Mouse (Mus musculus) liver, embryonic 12.5 days (tissue): Measurements from ENCODE around the gene Bag5. TPM values are rescaled to one million over a fixed set of nuclear protein-coding genes. Genes with fewer than 3 reads are reported as not detected.
A peak's percentile ranks its signal among the peaks of the same experiment; 100 is the strongest.
"Not testable (repeated sequence)": the region's sequence is repeated elsewhere in the genome, so short reads cannot be mapped to it uniquely, and the experiment has no call there.

Experiments
- ATAC-seq: fragments of 200-750 bp; cut with Nextera tagmentation; 2 replicates; pipeline ENCODE4 v1.8.0; 2017; ENCODE audit warnings: moderate number of reproducible peaks, mild to moderate bottlenecking, moderate library complexity
- H3K27ac ChIP-seq: fragments of 300-500 bp; sonication (generic); 2 replicates; pipeline ENCODE4 v1.5.1; 2016; ENCODE audit warnings: mild to moderate bottlenecking
- H3K27me3 ChIP-seq: fragments of 300-500 bp; sonication (generic); replicated peaks from 2 replicates; pipeline ENCODE4 v1.6.1; 2016; ENCODE audit warnings: mild to moderate bottlenecking, moderate library complexity
- H3K36me3 ChIP-seq: fragments of 300-500 bp; sonication (generic); 2 replicates; pipeline ENCODE4 v1.6.1; 2016; ENCODE audit warnings: mild to moderate bottlenecking, moderate library complexity
- H3K4me1 ChIP-seq: fragments of 300-500 bp; sonication (generic); 2 replicates; pipeline ENCODE4 v1.6.1; 2016
- H3K4me2 ChIP-seq: fragments of 300-500 bp; sonication (generic); 2 replicates; pipeline ENCODE4 v1.6.1; 2016; ENCODE audit warnings: mild to moderate bottlenecking, moderate library complexity
- H3K4me3 ChIP-seq: fragments of 300-500 bp; sonication (generic); 2 replicates; pipeline ENCODE4 v1.5.1; 2016; ENCODE audit warnings: mild to moderate bottlenecking, moderate library complexity
- H3K9ac ChIP-seq: fragments of 300-500 bp; sonication (generic); 2 replicates; pipeline ENCODE4 v1.6.1; 2016; ENCODE audit warnings: mild to moderate bottlenecking, moderate library complexity
- H3K9me3 ChIP-seq: fragments of 300-500 bp; sonication (generic); replicated peaks from 2 replicates; pipeline ENCODE4 v1.6.1; 2016; ENCODE audit warnings: mild to moderate bottlenecking, moderate library complexity
- WGBS: fragments of 180-500 bp; shearing (Covaris S2); methylation state at CpG from one replicate; pipeline ENCODE4 v1.1.7; 2016; ENCODE audit not compliant: insufficient replicate concordance; 5-methylcytosine and 5-hydroxymethylcytosine counted together
- polyA plus RNA-seq: library from polyadenylated mRNA; unstranded; fragments of >200 nt; fragmentation: Nextera tagmentation; extraction: Ambion mirVana; gene quantifications from 2 replicates; pipeline ENCODE4 v1.2.1, GENCODE M21; 2016

Gene Bag5
- polyA plus RNA-seq, 1 experiment from 2014 or later, result 28.4 TPM

GRCm38 (mm10) chr12:111731822-111732807 lies 19.1 kb upstream of the Bag5 start:
- Histone ChIP-seq H3K36me3 (peaks cover 38% of the 10 kb centered on the region), H3K9me3 (no peaks in the 10 kb centered on the region), H3K4me1 (peaks cover 13% of the 10 kb centered on the region), H3K27me3 (no peaks in the 10 kb centered on the region), H3K4me3 (no peak overlapping the region), H3K27ac (no peak overlapping the region), H3K9ac (no peak overlapping the region), H3K4me2 (peak overlapping the region; percentile 38)
- WGBS, result 29% methylated on average over 30 of the region's 30 CpGs
- peak; percentile 84 for ATAC-seq

- Histone ChIP-seq H3K4me1 (peaks cover 21% of the 10 kb centered on the region), H3K9ac (no peak overlapping the region), H3K4me2 (no peak overlapping the region), H3K4me3 (no peak overlapping the region), H3K36me3 (peaks cover 73% of the 10 kb centered on the region), H3K27ac (no peak overlapping the region), H3K9me3 (no peaks in the 10 kb centered on the region), H3K27me3 (no peaks in the 10 kb centered on the region)
- no peak for ATAC-seq
- 79% methylated on average over 1 of the region's 1 CpGs for WGBS
Observed at GRCm38 (mm10) chr12:111727956-111728355, 14.9 kb upstream of the Bag5 start.

GRCm38 (mm10) chr12:111726122-111726463 lies 13.0 kb upstream of the Bag5 start:
- no peak overlapping the region for H3K9ac ChIP-seq
- peaks cover 8% of the 10 kb centered on the region; the same call in 1 of the 2 replicates for H3K4me1 ChIP-seq
- WGBS, result 45% methylated on average over 4 of the region's 4 CpGs
- H3K4me2 ChIP-seq, result no peak overlapping the region
- peaks cover 68% of the 10 kb centered on the region for H3K36me3 ChIP-seq
- ATAC-seq, result no peak
- H3K4me3 ChIP-seq, result no peak overlapping the region
- no peaks in the 10 kb centered on the region for H3K27me3 ChIP-seq
- H3K9me3 ChIP-seq, result no peaks in the 10 kb centered on the region
- no peak overlapping the region for H3K27ac ChIP-seq

GRCm38 (mm10) chr12:111725338-111726121 lies 12.5 kb upstream of the Bag5 start:
- H3K4me1 ChIP-seq, result peaks cover 8% of the 10 kb centered on the region; the same call in 1 of the 2 replicates
- ATAC-seq, result no peak
- H3K4me2 ChIP-seq, result no peak overlapping the region
- no peak overlapping the region for H3K4me3 ChIP-seq
- no peak overlapping the region for H3K27ac ChIP-seq
- H3K9ac ChIP-seq, result no peak overlapping the region
- 77% methylated on average over 12 of the region's 12 CpGs for WGBS
- H3K9me3 ChIP-seq, result no peaks in the 10 kb centered on the region
- H3K36me3 ChIP-seq, result peaks cover 66% of the 10 kb centered on the region
- no peaks in the 10 kb centered on the region for H3K27me3 ChIP-seq

GRCm38 (mm10) chr12:111724638-111725337 lies 11.7 kb upstream of the Bag5 start:
- no peak overlapping the region for H3K27ac ChIP-seq
- peaks cover 62% of the 10 kb centered on the region for H3K36me3 ChIP-seq
- WGBS, result 72% methylated on average over 6 of the region's 6 CpGs
- no peaks in the 10 kb centered on the region for H3K9me3 ChIP-seq
- H3K4me2 ChIP-seq, result no peak overlapping the region
- ATAC-seq, result no peak
- peaks cover 8% of the 10 kb centered on the region; the same call in 1 of the 2 replicates for H3K4me1 ChIP-seq
- no peaks in the 10 kb centered on the region for H3K27me3 ChIP-seq
- H3K4me3 ChIP-seq, result no peak overlapping the region
- H3K9ac ChIP-seq, result no peak overlapping the region

GRCm38 (mm10) chr12:111722654-111723053 lies 9.6 kb upstream of the Bag5 start:
- H3K9me3 ChIP-seq, result no peaks in the 10 kb centered on the region
- H3K4me2 ChIP-seq, result no peak overlapping the region
- H3K4me1 ChIP-seq, result peaks cover 8% of the 10 kb centered on the region; the same call in 1 of the 2 replicates
- no peak for ATAC-seq
- no peak overlapping the region for H3K27ac ChIP-seq
- no peaks in the 10 kb centered on the region for H3K27me3 ChIP-seq
- H3K36me3 ChIP-seq, result peaks cover 46% of the 10 kb centered on the region
- no peak overlapping the region for H3K4me3 ChIP-seq
- WGBS, result 64% methylated on average over 9 of the region's 9 CpGs
- no peak overlapping the region for H3K9ac ChIP-seq

GRCm38 (mm10) chr12:111720222-111720621 lies 7.2 kb upstream of the Bag5 start:
- no peak overlapping the region for H3K27ac ChIP-seq
- no peak for ATAC-seq
- 76% methylated on average over 4 of the region's 4 CpGs for WGBS
- H3K4me2 ChIP-seq, result no peak overlapping the region
- H3K9ac ChIP-seq, result no peak overlapping the region
- H3K4me1 ChIP-seq, result peaks cover 10% of the 10 kb centered on the region
- peaks cover 34% of the 10 kb centered on the region for H3K36me3 ChIP-seq
- no peak overlapping the region for H3K4me3 ChIP-seq
- no peaks in the 10 kb centered on the region; the same call in 1 of the 2 replicates for H3K9me3 ChIP-seq
- no peaks in the 10 kb centered on the region for H3K27me3 ChIP-seq

GRCm38 (mm10) chr12:111718656-111719055 lies 5.6 kb upstream of the Bag5 start:
- Histone ChIP-seq H3K27ac (no peak overlapping the region), H3K36me3 (peaks cover 19% of the 10 kb centered on the region), H3K9ac (no peak overlapping the region), H3K9me3 (no peaks in the 10 kb centered on the region; the same call in 1 of the 2 replicates), H3K4me1 (peaks cover 25% of the 10 kb centered on the region), H3K4me2 (no peak overlapping the region), H3K4me3 (no peak overlapping the region), H3K27me3 (no peaks in the 10 kb centered on the region)
- WGBS, result 72% methylated on average over 8 of the region's 8 CpGs
- no peak for ATAC-seq

GRCm38 (mm10) chr12:111716505-111716904 lies 3.4 kb upstream of the Bag5 start:
- WGBS, result 96% methylated on average over 7 of the region's 7 CpGs
- Histone ChIP-seq H3K36me3 (peaks cover 11% of the 10 kb centered on the region), H3K9me3 (no peaks in the 10 kb centered on the region; the same call in 1 of the 2 replicates), H3K27ac (no peak overlapping the region), H3K4me3 (no peak overlapping the region), H3K4me1 (peaks cover 35% of the 10 kb centered on the region), H3K4me2 (no peak overlapping the region), H3K27me3 (no peaks in the 10 kb centered on the region), H3K9ac (no peak overlapping the region)
- no peak for ATAC-seq

GRCm38 (mm10) chr12:111713880-111714279 lies 823 bp upstream of the Bag5 start:
- not testable (repeated sequence) for ATAC-seq, H3K27me3 ChIP-seq, H3K27ac ChIP-seq, H3K9me3 ChIP-seq
- peaks cover 42% of the 10 kb centered on the region for H3K4me1 ChIP-seq
- 63% methylated on average over 6 of the region's 6 CpGs for WGBS
- peaks cover 38% of the 10 kb centered on the region for H3K36me3 ChIP-seq
- H3K4me3 ChIP-seq, result peak overlapping the region; percentile 97
- peak overlapping the region; percentile 97 for H3K9ac ChIP-seq
- peak overlapping the region; percentile 96 for H3K4me2 ChIP-seq

- peak overlapping the region; percentile 96 for H3K4me2 ChIP-seq
- peaks cover 52% of the 10 kb centered on the region for H3K36me3 ChIP-seq
- under 1% methylated on average over 33 of the region's 33 CpGs for WGBS
- peak overlapping the region; percentile 97 for H3K9ac ChIP-seq
- no peaks in the 10 kb centered on the region for H3K27me3 ChIP-seq
- ATAC-seq, result peak; percentile 10; the same call in 1 of the 2 replicates
- H3K4me3 ChIP-seq, result peak overlapping the region; percentile 97
- peak overlapping the region; percentile 81 for H3K27ac ChIP-seq
- no peaks in the 10 kb centered on the region; the same call in 1 of the 2 replicates for H3K9me3 ChIP-seq
- peaks cover 42% of the 10 kb centered on the region for H3K4me1 ChIP-seq
Observed at GRCm38 (mm10) chr12:111712476-111712875, 581 bp downstream of the Bag5 start.
